Mouse (Mus musculus) forebrain, embryonic 13.5 days (tissue): ENCODE results near the gene Zbtb33. TPM values are rescaled to one million over a fixed set of nuclear protein-coding genes. Genes with fewer than 3 reads are reported as not detected.

Source experiments
- ATAC-seq: fragments of 200-750 bp; cut with Nextera tagmentation; 2 replicates; pipeline ENCODE4 v1.8.0; 2017
- H3K27ac ChIP-seq: fragments of 300-500 bp; sonication (generic); 2 replicates; pipeline ENCODE4 v1.5.1; 2015; ENCODE audit warnings: inconsistent platforms, mild to moderate bottlenecking, moderate library complexity
- H3K27me3 ChIP-seq: fragments of 300-500 bp; sonication (generic); 2 replicates; pipeline ENCODE4 v1.6.1; 2015; ENCODE audit warnings: mild to moderate bottlenecking, inconsistent platforms
- H3K36me3 ChIP-seq: fragments of 300-500 bp; sonication (generic); 2 replicates; pipeline ENCODE4 v1.6.1; 2015; ENCODE audit warnings: mild to moderate bottlenecking, inconsistent platforms; ENCODE audit not compliant: poor library complexity, severe bottlenecking
- H3K4me1 ChIP-seq: fragments of 300-500 bp; sonication (generic); 2 replicates; pipeline ENCODE4 v1.6.1; 2015; ENCODE audit warnings: inconsistent platforms
- H3K4me2 ChIP-seq: fragments of 300-500 bp; sonication (generic); 2 replicates; pipeline ENCODE4 v1.6.1; 2015; ENCODE audit warnings: inconsistent platforms, mild to moderate bottlenecking, moderate library complexity
- H3K4me3 ChIP-seq: fragments of 300-500 bp; sonication (generic); 2 replicates; pipeline ENCODE4 v1.5.1; 2015; ENCODE audit warnings: mild to moderate bottlenecking, inconsistent platforms
- H3K9ac ChIP-seq: fragments of 300-500 bp; sonication (generic); 2 replicates; pipeline ENCODE4 v1.6.1; 2015; ENCODE audit warnings: mild to moderate bottlenecking, inconsistent platforms
- H3K9me3 ChIP-seq: fragments of 300-500 bp; sonication (generic); replicated peaks from 2 replicates; pipeline ENCODE4 v1.6.1; 2016; ENCODE audit warnings: inconsistent platforms
- WGBS: fragments of 180-500 bp; shearing (Covaris S2); methylation state at CpG from one replicate; pipeline ENCODE4 v1.1.7; 2015; 5-methylcytosine and 5-hydroxymethylcytosine counted together
- microRNA-seq: library from miRNA; unstranded; fragments of <30 nt; microRNA quantifications from one replicate; pipeline ENCODE4, GENCODE M21; 2016
- polyA plus RNA-seq: library from polyadenylated mRNA; unstranded; fragments of >200 nt; fragmentation: Nextera tagmentation; extraction: Ambion mirVana; gene quantifications from 2 replicates; pipeline ENCODE4 v1.2.1, GENCODE M21; 2015

Zbtb33 gene
- polyA plus RNA-seq, 1 experiment from 2014 or later: 5.4 TPM

- 68% methylated on average over 1 of the region's 1 CpGs for WGBS
- ATAC-seq: no peak
These were observed 17.8 kb downstream of the Zbtb33 start for GRCm38 (mm10) chrX:38207392-38207791.

GRCm38 (mm10) chrX:38216986-38217675 is 27.5 kb downstream of the Zbtb33 start:
- H3K9ac ChIP-seq: no peak overlapping the region
- no peak overlapping the region for H3K4me3 ChIP-seq
- WGBS: 81% methylated on average over 9 of the region's 9 CpGs
- H3K36me3 ChIP-seq: no peaks in the 10 kb centered on the region
- H3K27ac ChIP-seq: no peak overlapping the region
- no peaks in the 10 kb centered on the region for H3K27me3 ChIP-seq
- H3K4me2 ChIP-seq: no peak overlapping the region
- no peaks in the 10 kb centered on the region for H3K9me3 ChIP-seq
- ATAC-seq: no peak
- H3K4me1 ChIP-seq: no peaks in the 10 kb centered on the region

More at GRCm38 (mm10) chrX:38207392-38207791, 17.8 kb downstream of the Zbtb33 start:
- no peak overlapping the region for H3K9ac ChIP-seq
- H3K27ac ChIP-seq: no peak overlapping the region
- no peaks in the 10 kb centered on the region for H3K9me3 ChIP-seq
- H3K27me3 ChIP-seq: no peaks in the 10 kb centered on the region
- no peaks in the 10 kb centered on the region for H3K36me3 ChIP-seq
- H3K4me1 ChIP-seq: no peaks in the 10 kb centered on the region
- H3K4me2 ChIP-seq: no peak overlapping the region
- no peak overlapping the region for H3K4me3 ChIP-seq

DNA sequence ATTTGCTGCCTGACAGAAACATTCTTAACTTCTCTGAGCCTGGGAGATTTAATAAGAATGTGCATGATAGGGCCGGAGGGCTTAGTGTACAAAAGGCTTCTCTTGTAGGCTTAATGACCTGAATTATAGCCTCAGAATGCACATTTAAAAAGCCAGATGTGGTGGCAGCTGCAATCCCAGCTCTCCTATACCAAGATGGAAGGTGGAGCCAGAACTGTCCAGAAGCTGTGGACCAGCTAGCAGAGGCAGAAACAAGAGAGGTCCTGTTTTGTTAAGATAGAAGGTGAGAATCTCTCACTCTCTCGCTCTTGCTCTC is 28.0 kb downstream of the Zbtb33 start:
- H3K36me3 ChIP-seq: no peaks in the 10 kb centered on the region
- H3K9me3 ChIP-seq: no peaks in the 10 kb centered on the region
- H3K4me3 ChIP-seq: no peak overlapping the region
- no peaks in the 10 kb centered on the region for H3K27me3 ChIP-seq
- no peak for ATAC-seq
- no peak overlapping the region for H3K4me2 ChIP-seq
- WGBS: 68% methylated on average over 2 of the region's 2 CpGs
- no peak overlapping the region for H3K9ac ChIP-seq
- no peaks in the 10 kb centered on the region for H3K4me1 ChIP-seq
- H3K27ac ChIP-seq: no peak overlapping the region

- H3K4me3 ChIP-seq: no peak overlapping the region
- H3K9ac ChIP-seq: no peak overlapping the region
- H3K27ac ChIP-seq: no peak overlapping the region
- H3K27me3 ChIP-seq: no peaks in the 10 kb centered on the region
- H3K4me1 ChIP-seq: no peaks in the 10 kb centered on the region
- no peak overlapping the region for H3K4me2 ChIP-seq
- H3K9me3 ChIP-seq: no peaks in the 10 kb centered on the region
- 68% methylated on average over 2 of the region's 2 CpGs for WGBS
- ATAC-seq: no peak
- no peaks in the 10 kb centered on the region for H3K36me3 ChIP-seq
These were observed 33.2 kb downstream of the Zbtb33 start for GRCm38 (mm10) chrX:38222757-38223156.

GRCm38 (mm10) chrX:38229888-38230287 is 40.3 kb downstream of the Zbtb33 start:
- H3K27me3 ChIP-seq: no peaks in the 10 kb centered on the region
- no peaks in the 10 kb centered on the region for H3K4me1 ChIP-seq
- 88% methylated on average over 1 of the region's 1 CpGs for WGBS
- no peaks in the 10 kb centered on the region for H3K36me3 ChIP-seq
- no peak overlapping the region for H3K9ac ChIP-seq
- H3K4me2 ChIP-seq: no peak overlapping the region
- H3K4me3 ChIP-seq: no peak overlapping the region
- no peak for ATAC-seq
- no peaks in the 10 kb centered on the region for H3K9me3 ChIP-seq
- no peak overlapping the region for H3K27ac ChIP-seq

- Histone ChIP-seq H3K36me3 (no peaks in the 10 kb centered on the region), H3K27me3 (no peaks in the 10 kb centered on the region), H3K4me2 (no peak overlapping the region), H3K9ac (no peak overlapping the region), H3K4me3 (no peak overlapping the region), H3K27ac (no peak overlapping the region), H3K4me1 (no peaks in the 10 kb centered on the region), H3K9me3 (no peaks in the 10 kb centered on the region)
- 30% methylated on average over 2 of the region's 2 CpGs for WGBS
- no peak for ATAC-seq
These were observed 48.1 kb downstream of the Zbtb33 start for GRCm38 (mm10) chrX:38237731-38238130.

Small RNA genes lying within 50 kb of the gene (microRNA-seq; reads per million reads assigned to microRNA genes)
- not detected for gene Mir3110

Other genes with a start within 250 kb of the Zbtb33 start
- gene Btg1-ps1, start 171.0 kb upstream of the Zbtb33 start, polyA plus RNA-seq: not detected in 2 replicates
- not detected in 2 replicates for gene Btg1-ps2, start 146.7 kb upstream of the Zbtb33 start, polyA plus RNA-seq
- gene Rhox10, start 123.3 kb upstream of the Zbtb33 start, polyA plus RNA-seq: not detected in 2 replicates
- gene Rhox11, start 104.7 kb upstream of the Zbtb33 start, polyA plus RNA-seq: not detected in 2 replicates
- not detected in 2 replicates for gene Rhox12, start 78.9 kb upstream of the Zbtb33 start, polyA plus RNA-seq
- gene Rhox13, start 68.6 kb upstream of the Zbtb33 start, polyA plus RNA-seq: not detected in 2 replicates
- gene Tmem255a, start 62.6 kb downstream of the Zbtb33 start, polyA plus RNA-seq: 12.5 and 16.1 TPM in 2 replicates
- gene Atp1b4, start 126.4 kb downstream of the Zbtb33 start, polyA plus RNA-seq: not detected in 2 replicates